Mouse (Mus musculus) heart, embryonic 14.5 days (tissue): ENCODE measurements around the gene Ush1g. TPM values are rescaled to one million over a fixed set of nuclear protein-coding genes. Genes with fewer than 3 reads are reported as not detected.

Source experiments
- ATAC-seq: fragments of 200-750 bp; cut with Nextera tagmentation; 2 replicates; pipeline ENCODE4 v1.8.0; 2017; ENCODE audit warnings: low read depth, moderate TSS enrichment; ENCODE audit not compliant: insufficient number of reproducible peaks, insufficient read depth, low FRiP score
- H3K27ac ChIP-seq, 2 experiments: fragments of 200-500 bp in 1 of 2; fragments of 300-500 bp in 1 of 2; sonication (generic) in 1 of 2; replicated peaks in 1 of 2; 2 replicates each; pipeline ENCODE4 v1.5.1; 2012 to 2014; ENCODE audit warnings: low read depth in 2 of 2, low read length in 2 of 2, control low read depth in 1 of 2, mild to moderate bottlenecking in 1 of 2, mixed read lengths in 1 of 2; ENCODE audit not compliant: control insufficient read depth in 1 of 2, insufficient read depth in 1 of 2
- H3K27me3 ChIP-seq: fragments of 300-500 bp; sonication (generic); 2 replicates; pipeline ENCODE4 v1.6.1; 2014; ENCODE audit warnings: mild to moderate bottlenecking, low read length, control low read depth; ENCODE audit not compliant: control insufficient read depth, insufficient read depth
- H3K36me3 ChIP-seq: fragments of 300-500 bp; sonication (generic); 2 replicates; pipeline ENCODE4 v1.6.1; 2014; ENCODE audit warnings: mild to moderate bottlenecking, control low read depth, low read length, mixed read lengths; ENCODE audit not compliant: control insufficient read depth, insufficient read depth
- H3K4me1 ChIP-seq, 2 experiments: fragments of 200-500 bp in 1 of 2; fragments of 300-500 bp in 1 of 2; sonication (generic) in 1 of 2; 2 replicates each; pipeline ENCODE4 v1.6.1; 2012 to 2014; ENCODE audit warnings: low read length in 2 of 2, control low read depth in 1 of 2, mixed read lengths in 1 of 2; ENCODE audit not compliant: control insufficient read depth in 2 of 2, insufficient read depth in 2 of 2
- H3K4me2 ChIP-seq: fragments of 300-500 bp; sonication (generic); 2 replicates; pipeline ENCODE4 v1.6.1; 2014; ENCODE audit warnings: mild to moderate bottlenecking, low read length
- H3K4me3 ChIP-seq, 2 experiments: fragments of 200-500 bp in 1 of 2; fragments of 300-500 bp in 1 of 2; sonication (generic) in 1 of 2; 2 replicates each; pipeline ENCODE4 v1.5.1; 2012 to 2014; ENCODE audit warnings: low read length in 2 of 2, mild to moderate bottlenecking in 2 of 2, control low read depth in 1 of 2, low read depth in 1 of 2, moderate library complexity in 1 of 2; ENCODE audit not compliant: control insufficient read depth in 1 of 2, insufficient read depth in 1 of 2
- H3K9ac ChIP-seq: fragments of 300-500 bp; sonication (generic); 2 replicates; pipeline ENCODE4 v1.6.1; 2014; ENCODE audit warnings: mild to moderate bottlenecking, low read length
- H3K9me3 ChIP-seq: fragments of 300-500 bp; sonication (generic); 2 replicates; pipeline ENCODE4 v1.6.1; 2016; ENCODE audit warnings: low read length, control low read depth; ENCODE audit not compliant: control insufficient read depth
- WGBS: fragments of 180-500 bp; shearing (Covaris S2); extraction: QIAGEN DNeasy Blood & Tissue Kit; methylation state at CpG from one replicate; pipeline ENCODE4 v1.1.7; 2014; 5-methylcytosine and 5-hydroxymethylcytosine counted together
- polyA plus RNA-seq: library from polyadenylated mRNA; unstranded; fragments of >200 nt; fragmentation: Nextera tagmentation; extraction: Ambion mirVana; gene quantifications from 2 replicates; pipeline ENCODE4 v1.2.1, GENCODE M21; 2014

The Ush1g gene
- polyA plus RNA-seq, 1 experiment from 2014 or later: 0.05 TPM

DNA sequence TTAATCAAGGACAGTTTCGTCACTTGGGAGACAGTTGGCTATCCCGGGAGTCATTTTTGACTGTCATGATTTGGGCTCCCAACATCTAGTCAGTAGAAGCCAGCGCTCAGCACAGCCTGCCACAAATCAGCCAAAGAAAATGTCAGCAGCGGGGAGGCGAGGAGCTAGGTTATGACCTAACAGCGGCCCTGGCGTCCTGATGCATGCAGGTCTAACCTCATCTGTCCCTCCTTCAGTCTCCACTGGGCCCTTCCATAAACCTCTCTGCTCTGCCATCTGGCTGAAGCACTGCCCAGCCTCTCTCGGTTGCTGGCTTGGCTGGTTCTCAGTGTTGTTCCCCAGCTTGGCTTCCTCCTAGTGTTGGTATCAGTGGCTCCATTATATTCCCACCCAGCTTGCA is 39.5 kb downstream of the Ush1g start:
- Histone ChIP-seq H3K27ac (no peak overlapping the region; a peak in 1 of 4 replicates), H3K36me3 (no peaks in the 10 kb centered on the region), H3K9ac (no peak overlapping the region), H3K9me3 (no peaks in the 10 kb centered on the region), H3K4me2 (no peak overlapping the region), H3K27me3 (no peaks in the 10 kb centered on the region), H3K4me3 (no peak overlapping the region), H3K4me1 (peaks cover 5 to 7% of the 10 kb centered on the region in 2 experiments)
- no peak for ATAC-seq
- WGBS: 65% methylated on average over 8 of the region's 8 CpGs

DNA sequence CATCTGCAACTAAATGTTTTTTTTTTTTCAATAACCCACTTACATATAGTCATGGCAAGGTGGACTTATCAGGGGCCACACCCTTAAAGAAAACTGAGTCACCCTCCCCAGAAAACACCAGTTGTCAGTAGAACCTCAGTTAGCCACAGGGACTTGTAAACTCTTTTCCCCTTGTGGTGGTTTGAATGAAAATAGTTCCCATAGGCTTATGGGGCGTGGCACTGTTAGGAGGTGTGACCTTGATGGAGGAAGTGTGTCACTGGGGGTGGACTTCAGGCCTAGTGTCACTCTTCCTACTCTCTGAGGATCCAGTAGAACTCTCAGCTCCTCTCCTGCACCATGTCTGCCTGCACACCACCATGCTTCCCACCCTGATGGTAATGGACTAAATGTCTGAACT is 42.1 kb downstream of the Ush1g start:
- WGBS: 81% methylated on average over 1 of the region's 1 CpGs
- no peak for ATAC-seq
- Histone ChIP-seq H3K27me3 (no peaks in the 10 kb centered on the region), H3K27ac (no peak overlapping the region), H3K4me3 (no peak overlapping the region), H3K4me2 (no peak overlapping the region), H3K36me3 (no peaks in the 10 kb centered on the region), H3K4me1 (peaks cover 12 to 13% of the 10 kb centered on the region in 2 experiments), H3K9me3 (no peaks in the 10 kb centered on the region), H3K9ac (no peak overlapping the region)

DNA sequence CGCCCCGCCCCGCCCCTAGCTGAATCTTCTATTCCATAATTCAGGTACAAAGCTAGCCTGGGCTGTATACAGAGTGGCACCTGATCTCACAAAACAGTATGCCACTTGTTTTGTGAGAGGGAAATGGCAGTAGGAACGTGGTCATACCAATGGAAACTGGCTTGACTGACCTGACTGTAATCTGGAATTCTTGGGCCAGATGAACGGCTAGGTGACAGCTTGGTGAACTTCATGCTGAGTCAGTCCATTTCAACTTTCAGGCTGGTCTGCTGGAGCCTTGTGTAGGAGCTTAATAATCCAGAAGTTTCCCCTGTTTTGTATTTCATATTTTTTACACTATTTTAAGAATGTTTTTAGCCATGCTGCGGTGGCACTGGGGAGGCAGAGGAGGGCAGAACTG is 43.7 kb downstream of the Ush1g start:
- Histone ChIP-seq H3K9me3 (no peaks in the 10 kb centered on the region), H3K36me3 (no peaks in the 10 kb centered on the region), H3K4me3 (no peak overlapping the region), H3K4me1 (peaks cover 12 to 13% of the 10 kb centered on the region in 2 experiments), H3K9ac (peak overlapping the region; percentile 79; the same call in 1 of the 2 replicates), H3K27ac (no peak overlapping the region), H3K27me3 (no peaks in the 10 kb centered on the region), H3K4me2 (peak overlapping the region; percentile 84)
- WGBS: 70% methylated on average over 6 of the region's 6 CpGs
- no peak for ATAC-seq

GRCm38 (mm10) chr11:115277604-115277975 is 44.3 kb downstream of the Ush1g start:
- Histone ChIP-seq H3K36me3 (no peaks in the 10 kb centered on the region), H3K4me3 (peak overlapping the region; percentile 67 to 94), H3K27me3 (no peaks in the 10 kb centered on the region), H3K4me1 (peaks cover 11 to 13% of the 10 kb centered on the region in 2 experiments), H3K4me2 (peak overlapping the region; percentile 84), H3K27ac (peak overlapping the region; percentile 88 to 97), H3K9me3 (no peaks in the 10 kb centered on the region), H3K9ac (peak overlapping the region; percentile 79)
- WGBS: 20% methylated on average over 7 of the region's 7 CpGs
- no peak for ATAC-seq

DNA sequence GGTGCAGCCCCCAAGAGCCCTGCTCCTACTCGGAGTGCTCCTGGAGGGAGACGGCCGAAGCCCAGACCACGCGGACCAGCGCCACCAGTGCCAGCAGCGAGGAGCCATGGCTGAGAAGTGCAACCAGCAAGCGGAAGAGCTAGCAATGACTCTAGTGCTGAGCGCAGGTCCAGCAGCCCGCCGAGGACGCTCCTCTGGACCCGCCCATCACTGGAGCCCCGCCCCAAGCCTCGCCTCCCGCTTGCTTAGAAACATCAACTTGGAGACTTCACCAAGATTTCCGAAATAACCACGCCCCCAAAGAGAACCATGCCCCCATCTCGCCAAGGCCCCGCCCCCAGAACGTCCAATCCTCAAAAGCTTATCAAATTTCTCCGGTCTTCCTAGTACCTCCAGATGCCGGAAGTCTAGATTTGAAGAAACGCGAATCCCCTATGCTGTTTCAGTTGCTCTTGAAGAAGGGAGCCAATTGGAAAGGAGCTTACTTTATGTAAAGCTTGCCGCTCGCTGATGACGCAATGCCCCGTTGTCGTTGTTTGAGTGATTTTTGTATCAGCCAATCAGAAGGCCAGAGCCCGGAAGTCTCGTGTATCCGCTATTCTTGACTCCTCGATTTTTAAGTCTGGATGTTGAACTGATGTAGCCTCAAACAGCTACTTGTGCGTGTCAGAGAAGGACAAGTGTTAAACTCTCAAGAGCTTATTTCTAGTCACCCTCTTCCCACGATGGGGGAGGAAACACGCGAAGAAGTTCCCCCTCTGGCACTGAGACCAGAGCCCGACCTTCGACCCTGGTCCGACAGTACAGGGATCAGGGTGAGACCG is 44.8 kb downstream of the Ush1g start, which contains the start of gene Fdxr:
TSS of gene Fdxr (minus strand) at position 271 of the 824 bp plus-strand sequence.
- Histone ChIP-seq H3K4me3 (peak within 1 kb of the TSS; percentile 67 to 94), H3K4me2 (peak within 1 kb of the TSS; percentile 89), H3K36me3 (no peaks in the 10 kb centered on the region), H3K9ac (peak within 1 kb of the TSS; percentile 80), H3K27ac (peak within 1 kb of the TSS; percentile 88 to 97), H3K9me3 (no peaks in the 10 kb centered on the region), H3K4me1 (peaks cover 9 to 13% of the 10 kb centered on the region in 2 experiments), H3K27me3 (no peaks in the 10 kb centered on the region)
- peak; percentile 93 for ATAC-seq
- WGBS: under 1% methylated on average over 42 of the region's 42 CpGs

- WGBS: 58% methylated on average over 3 of the region's 3 CpGs
- peak overlapping the region in 1 of 2 experiments; percentile 67; a peak in 3 of 4 replicates for H3K4me3 ChIP-seq
- peak overlapping the region; percentile 89 for H3K4me2 ChIP-seq
- H3K27ac ChIP-seq: peak overlapping the region in 1 of 2 experiments; percentile 78; a peak in 1 of 4 replicates
- peak overlapping the region; percentile 80 for H3K9ac ChIP-seq
- peaks cover 6% of the 10 kb centered on the region; the same call in 1 of the 2 replicates for H3K36me3 ChIP-seq
- H3K4me1 ChIP-seq: peaks cover 8 to 13% of the 10 kb centered on the region in 2 experiments
- H3K9me3 ChIP-seq: no peaks in the 10 kb centered on the region
- no peaks in the 10 kb centered on the region for H3K27me3 ChIP-seq
- no peak for ATAC-seq
These were observed 45.9 kb downstream of the Ush1g start for GRCm38 (mm10) chr11:115275954-115276353.

DNA sequence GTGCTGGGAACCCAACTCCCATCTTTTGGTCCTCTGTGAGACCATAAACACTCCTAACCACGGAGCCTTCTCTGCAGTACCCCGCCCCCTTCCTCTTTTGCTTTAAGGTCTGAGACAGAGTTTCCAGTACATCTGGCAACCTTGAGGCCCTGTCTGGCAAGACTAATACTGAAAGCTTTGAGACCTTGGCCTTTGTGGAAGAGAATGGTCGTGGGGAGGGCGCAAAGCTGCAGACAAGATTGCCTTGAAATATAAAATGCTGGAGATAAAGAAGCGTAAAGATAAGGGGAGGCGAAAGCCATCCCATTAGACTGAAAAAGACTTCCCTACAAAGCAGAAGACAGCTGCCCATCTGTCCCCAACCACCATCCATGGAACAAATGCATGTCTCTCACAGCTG is 46.3 kb downstream of the Ush1g start:
- 79% methylated on average over 6 of the region's 6 CpGs for WGBS
- H3K27me3 ChIP-seq: no peaks in the 10 kb centered on the region
- ATAC-seq: no peak
- no peak overlapping the region for H3K4me3 ChIP-seq
- H3K36me3 ChIP-seq: peaks cover 8% of the 10 kb centered on the region; the same call in 1 of the 2 replicates
- no peak overlapping the region for H3K9ac ChIP-seq
- H3K9me3 ChIP-seq: no peaks in the 10 kb centered on the region
- no peak overlapping the region for H3K27ac ChIP-seq
- H3K4me2 ChIP-seq: no peak overlapping the region
- H3K4me1 ChIP-seq: peaks cover 8 to 13% of the 10 kb centered on the region in 2 experiments
